Mouse (Mus musculus): ENCODE results near the gene Bbs9. TPM values are rescaled to one million over a fixed set of nuclear protein-coding genes. Genes with fewer than 3 reads are reported as not detected.
"Not testable (repeated sequence)": the region's sequence is repeated elsewhere in the genome, so short reads cannot be mapped to it uniquely, and the experiment has no call there.

Bbs9 gene
- polyA plus RNA-seq, 1 experiment, result 15.3 TPM

DNA sequence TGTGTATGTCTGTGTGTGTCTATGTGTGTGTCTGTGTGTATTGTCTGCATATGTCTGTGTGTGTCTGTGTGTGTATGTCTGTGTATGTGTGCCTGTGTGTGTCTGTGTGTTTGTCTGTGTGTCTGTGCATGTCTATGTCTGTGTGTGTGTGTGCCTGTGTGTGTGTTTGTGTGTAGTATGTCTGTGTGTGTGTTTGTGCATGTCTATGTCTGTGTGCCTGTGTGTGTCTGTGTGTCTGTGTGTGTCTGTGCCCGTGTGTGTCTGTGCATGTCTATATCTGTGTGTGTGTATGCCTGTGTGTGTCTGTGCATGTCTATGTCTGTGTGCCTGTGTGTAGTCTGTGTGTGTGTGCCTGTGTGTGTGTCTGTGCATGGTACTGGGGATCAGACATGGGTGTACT is 30.4 kb upstream of the Bbs9 start:
- TF ChIP-seq CTCF (IDR thresholded peaks at IDR 0.05; ENCODE audit: insufficient read depth, low read length), result no peak
- TF ChIP-seq POLR2A (IDR thresholded peaks at IDR 0.05; ENCODE audit: borderline replicate concordance, extremely low read depth, low read depth, low read length), result no peak
- 83% methylated on average over 1 of the region's 1 CpGs for WGBS
- no peak for DNase-seq
- Histone ChIP-seq H3K4me3 (replicated peaks; ENCODE audit: extremely low read depth, low read depth, low read length) (no peak overlapping the region), H3K4me1 (ENCODE audit: control insufficient read depth, insufficient read depth, low read length) (no peaks in the 10 kb centered on the region)

DNA sequence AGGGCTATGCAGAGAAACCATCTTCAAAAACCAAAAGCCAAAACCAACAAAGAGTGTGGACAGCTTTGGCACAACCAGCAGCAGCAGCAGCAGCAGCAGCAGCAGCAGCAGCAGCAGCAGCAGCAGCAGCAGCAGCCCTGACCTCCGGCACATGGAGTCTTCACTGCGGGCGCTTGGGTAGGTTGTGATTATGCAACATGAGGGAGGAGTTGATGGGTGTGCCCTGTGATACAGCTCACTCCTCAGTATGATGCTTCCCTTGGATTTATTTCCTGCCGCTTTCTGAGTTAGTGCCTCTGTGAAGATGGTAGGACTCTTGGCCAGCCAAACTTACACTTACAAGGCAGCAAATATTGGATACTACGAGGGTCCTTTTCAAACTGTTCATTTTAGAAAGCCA is 28.3 kb upstream of the Bbs9 start:
- DNase-seq, result no peak
- Histone ChIP-seq H3K4me3 (replicated peaks; ENCODE audit: extremely low read depth, low read depth, low read length) (no peak overlapping the region), H3K4me1 (ENCODE audit: control insufficient read depth, insufficient read depth, low read length) (no peaks in the 10 kb centered on the region)
- WGBS, result 67% methylated on average over 5 of the region's 5 CpGs
- TF ChIP-seq POLR2A (IDR thresholded peaks at IDR 0.05; ENCODE audit: borderline replicate concordance, extremely low read depth, low read depth, low read length), result no peak
- no peak for TF ChIP-seq CTCF (IDR thresholded peaks at IDR 0.05; ENCODE audit: insufficient read depth, low read length)

DNA sequence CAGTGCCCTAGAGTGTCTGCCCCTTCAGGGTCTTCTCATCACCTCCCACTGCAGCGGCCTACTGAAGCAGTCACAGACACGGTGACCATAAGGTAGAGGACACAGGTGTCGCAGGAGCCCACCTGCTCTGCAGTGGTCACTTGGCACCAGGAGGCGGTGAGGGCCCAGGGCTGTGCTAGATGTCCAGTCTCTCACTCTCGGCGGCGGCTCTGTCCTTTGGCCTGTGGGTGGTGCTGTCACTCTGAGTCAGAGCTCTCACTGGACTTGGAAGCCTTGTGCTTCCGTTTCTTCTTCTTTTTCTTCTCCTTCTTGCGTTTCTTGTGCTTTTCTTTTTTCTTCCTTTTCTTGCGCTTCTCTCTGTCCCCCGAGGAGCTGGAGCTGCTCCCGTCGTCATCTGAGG is 27.1 kb upstream of the Bbs9 start:
- 84% methylated on average over 13 of the region's 13 CpGs for WGBS
- no peaks in the 10 kb centered on the region for H3K4me1 ChIP-seq (ENCODE audit: control insufficient read depth, insufficient read depth, low read length)
- no peak for DNase-seq
- no peak for TF ChIP-seq CTCF (IDR thresholded peaks at IDR 0.05; ENCODE audit: insufficient read depth, low read length)
- TF ChIP-seq POLR2A (IDR thresholded peaks at IDR 0.05; ENCODE audit: borderline replicate concordance, extremely low read depth, low read depth, low read length), result no peak
- H3K4me3 ChIP-seq (replicated peaks; ENCODE audit: extremely low read depth, low read depth, low read length), result no peak overlapping the region

DNA sequence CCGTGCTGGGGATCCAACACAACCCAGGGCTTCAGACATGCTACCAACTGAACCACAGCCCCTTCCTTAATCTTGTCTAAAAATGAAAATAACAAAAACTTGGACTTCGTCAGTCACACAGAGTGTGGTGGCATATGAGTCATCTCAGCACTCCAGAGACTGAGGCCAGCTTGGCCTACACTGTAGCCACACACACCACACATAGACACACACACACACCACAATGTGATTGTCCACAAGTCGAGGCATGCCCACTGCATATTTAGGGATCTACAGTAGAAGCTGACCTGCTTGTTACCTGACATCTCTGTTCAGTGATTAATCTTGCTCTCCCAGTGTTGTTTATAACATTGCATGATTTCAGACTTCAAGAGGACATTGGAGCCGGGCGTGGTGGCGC is 26.3 kb upstream of the Bbs9 start:
- no peak for DNase-seq
- H3K4me3 ChIP-seq (replicated peaks; ENCODE audit: extremely low read depth, low read depth, low read length), result no peak overlapping the region
- WGBS, result 90% methylated on average over 6 of the region's 6 CpGs
- no peaks in the 10 kb centered on the region for H3K4me1 ChIP-seq (ENCODE audit: control insufficient read depth, insufficient read depth, low read length)
- TF ChIP-seq CTCF (IDR thresholded peaks at IDR 0.05; ENCODE audit: insufficient read depth, low read length), result no peak
- no peak for TF ChIP-seq POLR2A (IDR thresholded peaks at IDR 0.05; ENCODE audit: borderline replicate concordance, extremely low read depth, low read depth, low read length)

GRCm38 (mm10) chr9:22452697-22453096 is 22.8 kb upstream of the Bbs9 start:
- TF ChIP-seq CTCF (IDR thresholded peaks at IDR 0.05; ENCODE audit: insufficient read depth, low read length), result no peak
- no peak for TF ChIP-seq POLR2A (IDR thresholded peaks at IDR 0.05; ENCODE audit: borderline replicate concordance, extremely low read depth, low read depth, low read length)
- 87% methylated on average over 10 of the region's 10 CpGs for WGBS
- no peaks in the 10 kb centered on the region; the same call in 1 of the 2 replicates for H3K4me1 ChIP-seq (ENCODE audit: control insufficient read depth, insufficient read depth, low read length)
- H3K4me3 ChIP-seq (replicated peaks; ENCODE audit: extremely low read depth, low read depth, low read length), result no peak overlapping the region
- no peak for DNase-seq

DNA sequence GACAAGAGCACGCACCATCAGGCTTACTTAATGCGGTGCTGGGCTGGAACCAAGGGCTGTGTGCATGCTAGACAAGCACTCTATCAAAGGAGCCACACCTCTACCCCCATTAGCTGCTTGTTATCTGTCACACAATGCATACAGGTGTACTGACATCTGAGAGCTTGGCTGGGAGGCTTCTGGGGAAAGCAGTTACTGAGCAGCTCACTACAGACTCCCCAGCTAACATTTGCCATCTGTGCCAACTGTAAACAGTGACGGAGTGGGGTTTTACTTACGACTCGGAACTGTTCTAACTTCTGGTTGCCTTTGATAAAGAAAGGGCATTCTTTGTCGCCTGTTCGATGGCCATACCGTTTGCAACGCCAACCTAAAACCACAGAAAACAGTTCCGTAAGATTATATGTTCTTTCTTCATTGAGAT is 22.0 kb upstream of the Bbs9 start:
- DNase-seq, result no peak
- TF ChIP-seq POLR2A (IDR thresholded peaks at IDR 0.05; ENCODE audit: borderline replicate concordance, extremely low read depth, low read depth, low read length), result no peak
- no peak for TF ChIP-seq CTCF (IDR thresholded peaks at IDR 0.05; ENCODE audit: insufficient read depth, low read length)
- H3K4me1 ChIP-seq (ENCODE audit: control insufficient read depth, insufficient read depth, low read length), result no peaks in the 10 kb centered on the region; the same call in 1 of the 2 replicates
- H3K4me3 ChIP-seq (replicated peaks; ENCODE audit: extremely low read depth, low read depth, low read length), result no peak overlapping the region
- 86% methylated on average over 10 of the region's 10 CpGs for whole genome bisulfite sequencing

DNA sequence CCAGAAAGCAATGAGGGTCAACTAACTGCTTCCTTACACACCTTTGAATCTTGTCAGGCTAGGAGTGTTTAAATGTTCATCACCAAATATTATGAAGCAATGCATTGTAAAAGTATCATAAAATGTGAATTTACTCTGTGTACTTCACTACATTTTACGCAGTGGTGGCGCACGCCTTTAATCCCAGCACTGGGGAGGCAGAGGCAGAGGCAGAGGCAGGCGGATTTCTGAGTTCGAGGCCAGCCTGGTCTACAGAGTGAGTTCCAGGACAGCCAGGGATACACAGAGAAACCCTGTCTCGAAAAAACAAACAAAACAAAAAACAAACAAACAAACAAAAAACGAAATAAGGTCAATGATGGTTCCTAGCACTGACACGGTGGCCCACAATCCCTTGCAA is 21.5 kb upstream of the Bbs9 start, which contains the start of gene Gm17545:
Gene Gm17545, plus strand, starts transcription at position 301 of the 400 bp plus-strand sequence.
- 90% methylated on average over 8 of the region's 8 CpGs for WGBS
- H3K4me1 ChIP-seq (ENCODE audit: control insufficient read depth, insufficient read depth, low read length); H3K4me3 ChIP-seq (replicated peaks; ENCODE audit: extremely low read depth, low read depth, low read length); DNase-seq: not testable (repeated sequence)

DNA sequence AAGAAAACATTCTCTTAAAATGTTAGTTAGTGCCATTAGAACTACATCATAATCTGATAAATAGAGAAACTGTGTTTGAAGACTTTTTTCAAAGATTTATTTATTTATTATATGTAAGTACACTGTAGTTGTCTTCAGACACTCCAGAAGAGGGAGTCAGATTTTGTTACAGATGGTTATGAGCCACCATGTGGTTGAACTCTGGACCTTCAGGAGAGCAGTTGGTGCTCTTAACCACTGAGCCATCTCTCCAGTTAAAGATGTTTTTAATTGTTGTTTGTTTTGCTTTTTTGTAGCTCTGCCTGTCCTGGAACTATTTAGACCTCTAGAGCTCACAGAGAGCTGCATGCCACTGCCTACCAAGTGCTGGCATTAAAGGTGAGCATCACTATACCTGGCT is 20.5 kb upstream of the Bbs9 start:
- TF ChIP-seq POLR2A (IDR thresholded peaks at IDR 0.05; ENCODE audit: borderline replicate concordance, extremely low read depth, low read depth, low read length) (no peak), CTCF (IDR thresholded peaks at IDR 0.05; ENCODE audit: insufficient read depth, low read length) (no peak)
- DNase-seq, result no peak
- Histone ChIP-seq H3K4me3 (replicated peaks; ENCODE audit: extremely low read depth, low read depth, low read length) (no peak overlapping the region), H3K4me1 (ENCODE audit: control insufficient read depth, insufficient read depth, low read length) (no peaks in the 10 kb centered on the region; the same call in 1 of the 2 replicates)

DNA sequence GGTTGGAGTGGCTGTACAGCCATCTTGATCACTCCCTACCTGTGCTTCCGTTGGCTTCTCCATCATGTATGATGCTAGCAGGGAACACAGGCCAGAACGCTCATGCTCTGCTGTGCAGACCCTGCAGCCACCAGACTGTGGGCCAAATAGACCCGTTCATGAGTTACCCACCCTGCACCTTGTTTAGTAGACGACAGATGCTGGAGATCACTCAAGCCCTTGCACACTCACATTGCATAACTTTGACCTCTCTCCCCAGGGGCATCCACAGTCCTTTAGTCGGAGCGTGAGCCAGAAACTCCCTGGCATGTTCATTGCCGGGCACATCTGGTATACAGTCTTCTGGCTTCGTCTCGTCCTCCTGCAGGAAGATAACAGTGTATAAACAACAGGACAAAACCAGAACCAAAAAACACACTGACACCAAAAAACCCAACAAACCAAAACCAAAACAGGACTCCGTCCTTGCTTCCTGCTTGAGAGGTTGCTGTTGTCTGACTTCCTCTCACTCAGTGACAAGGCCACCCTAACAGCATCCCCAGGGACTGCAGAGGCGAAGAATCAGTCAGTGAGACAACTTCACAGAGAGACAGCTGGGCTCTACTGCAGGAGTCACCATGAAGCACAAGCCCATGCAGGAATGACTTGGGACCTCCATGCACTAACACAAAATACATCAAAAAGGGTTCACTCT is 18.2 kb upstream of the Bbs9 start:
- Histone ChIP-seq H3K4me3 (replicated peaks; ENCODE audit: extremely low read depth, low read depth, low read length) (no peak overlapping the region), H3K4me1 (ENCODE audit: control insufficient read depth, insufficient read depth, low read length) (no peaks in the 10 kb centered on the region; the same call in 1 of the 2 replicates)
- no peak for DNase-seq
- no peak for TF ChIP-seq CTCF (IDR thresholded peaks at IDR 0.05; ENCODE audit: insufficient read depth, low read length)
- TF ChIP-seq POLR2A (IDR thresholded peaks at IDR 0.05; ENCODE audit: borderline replicate concordance, extremely low read depth, low read depth, low read length), result no peak
- 68% methylated on average over 11 of the region's 11 CpGs for WGBS

DNA sequence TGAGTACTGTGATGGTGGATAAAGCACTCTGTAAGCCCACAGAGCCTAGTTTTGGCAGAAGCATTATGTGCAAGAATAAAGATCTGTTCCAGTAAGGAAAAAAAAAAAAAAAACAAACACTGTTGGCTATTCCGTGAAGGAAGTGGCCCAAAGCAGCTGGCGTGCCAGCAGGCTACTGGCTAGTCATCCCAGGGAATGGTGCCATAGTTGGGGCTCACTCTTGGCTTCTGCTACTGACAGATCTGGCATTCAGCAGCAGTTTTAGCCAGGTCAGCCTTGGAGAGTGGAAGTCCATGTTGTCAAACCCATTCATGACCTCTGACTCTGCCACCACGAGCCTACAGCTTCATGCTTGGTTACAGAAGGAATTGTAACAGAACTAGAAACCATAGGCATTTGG is 13.6 kb upstream of the Bbs9 start:
- H3K4me3 ChIP-seq (replicated peaks; ENCODE audit: extremely low read depth, low read depth, low read length), result no peak overlapping the region
- no peak for DNase-seq
- H3K4me1 ChIP-seq (ENCODE audit: control insufficient read depth, insufficient read depth, low read length), result no peaks in the 10 kb centered on the region; the same call in 1 of the 2 replicates
- 68% methylated on average over 3 of the region's 3 CpGs for WGBS
- TF ChIP-seq POLR2A (IDR thresholded peaks at IDR 0.05; ENCODE audit: borderline replicate concordance, extremely low read depth, low read depth, low read length) (no peak), CTCF (IDR thresholded peaks at IDR 0.05; ENCODE audit: insufficient read depth, low read length) (no peak)
